Mouse (Mus musculus) heart, postnatal 0 days (tissue): ENCODE results near the gene Ica1. TPM values are rescaled to one million over a fixed set of nuclear protein-coding genes. Genes with fewer than 3 reads are reported as not detected.

ENCODE experiments used
- ATAC-seq: fragments of 200-750 bp; cut with Nextera tagmentation; 2 replicates; pipeline ENCODE4 v1.8.0; 2017; ENCODE audit warnings: low read depth, moderate number of reproducible peaks, moderate library complexity; ENCODE audit not compliant: insufficient read depth
- DNase-seq: peaks from one replicate; pipeline ENCODE4 v3.0.0-alpha.2; 2016; ENCODE audit warnings: low spot score
- H3K27ac ChIP-seq: fragments of 300-500 bp; sonication (generic); 2 replicates; pipeline ENCODE4 v1.5.1; 2014; ENCODE audit warnings: low read depth, mild to moderate bottlenecking
- H3K27me3 ChIP-seq: fragments of 300-500 bp; sonication (generic); 2 replicates; pipeline ENCODE4 v1.6.1; 2014; ENCODE audit warnings: low read length, mixed read lengths; ENCODE audit not compliant: control insufficient read depth, insufficient read depth
- H3K36me3 ChIP-seq: fragments of 300-500 bp; sonication (generic); replicated peaks from 2 replicates; pipeline ENCODE4 v1.6.1; 2014; ENCODE audit warnings: low read length, mixed read lengths; ENCODE audit not compliant: control insufficient read depth, insufficient read depth
- H3K4me1 ChIP-seq: fragments of 300-500 bp; sonication (generic); 2 replicates; pipeline ENCODE4 v1.6.1; 2014; ENCODE audit warnings: antibody characterized with exemption; ENCODE audit not compliant: control insufficient read depth, insufficient read depth
- H3K4me2 ChIP-seq: fragments of 300-500 bp; sonication (generic); 2 replicates; pipeline ENCODE4 v1.6.1; 2014; ENCODE audit warnings: low read depth, mild to moderate bottlenecking, low read length, moderate library complexity
- H3K4me3 ChIP-seq: fragments of 300-500 bp; sonication (generic); 2 replicates; pipeline ENCODE4 v1.5.1; 2014; ENCODE audit warnings: low read depth, low read length
- H3K9ac ChIP-seq: fragments of 300-500 bp; sonication (generic); replicated peaks from 2 replicates; pipeline ENCODE4 v1.6.1; 2014; ENCODE audit warnings: low read depth, low read length, mixed read lengths
- H3K9me3 ChIP-seq: fragments of 300-500 bp; sonication (generic); replicated peaks from 2 replicates; pipeline ENCODE4 v1.6.1; 2016; ENCODE audit warnings: low read length; ENCODE audit not compliant: control insufficient read depth
- CTCF ChIP-seq: IDR thresholded peaks from 2 replicates; pipeline ENCODE4 v1.5.1; 2016; ENCODE audit warnings: antibody characterized with exemption, control low read depth, low read depth
- EP300 ChIP-seq: IDR thresholded peaks from 2 replicates; pipeline ENCODE4 v1.6.1; 2016; ENCODE audit warnings: antibody characterized with exemption, low read depth
- WGBS: fragments of 180-500 bp; shearing (Covaris S2); extraction: QIAGEN DNeasy Blood & Tissue Kit; methylation state at CpG from one replicate; pipeline ENCODE4 v1.1.7; 2014; 5-methylcytosine and 5-hydroxymethylcytosine counted together
- polyA plus RNA-seq: library from polyadenylated mRNA; unstranded; fragments of >200 nt; fragmentation: Nextera tagmentation; extraction: Ambion mirVana; gene quantifications from 2 replicates; pipeline ENCODE4 v1.2.1, GENCODE M21; 2015
- total RNA-seq: library from RNA; depleted of rRNA; stranded (reverse); fragments of >200 nt; gene quantifications from 2 replicates; pipeline ENCODE4 v1.2.3, GENCODE M21; 2014; ENCODE audit warnings: low replicate concordance

Gene Ica1
- total and polyA plus RNA-seq, 2 experiments from 2014 or later: 3.6 to 22.2 TPM

- Histone ChIP-seq H3K4me1 (no peaks in the 10 kb centered on the region), H3K4me3 (no peak overlapping the region), H3K27me3 (no peaks in the 10 kb centered on the region), H3K9me3 (no peaks in the 10 kb centered on the region), H3K4me2 (no peak overlapping the region), H3K36me3 (0 out of 2 replicates have a peak, but pooled peaks cover 6% of the 10 kb centered on the region), H3K27ac (no peak overlapping the region), H3K9ac (no peak overlapping the region)
- no peak for TF ChIP-seq EP300
- TF ChIP-seq CTCF: no peak
- ATAC-seq: no peak
- DNase-seq: no peak
- WGBS: 92% methylated on average over 5 of the region's 5 CpGs
These were observed 112.5 kb downstream of the Ica1 start for GRCm38 (mm10) chr6:8665786-8666185.

GRCm38 (mm10) chr6:8664956-8665355, 113.3 kb downstream of the Ica1 start:
- Histone ChIP-seq H3K4me1 (0 out of 2 replicates have a peak, but pooled peaks cover under 1% of the 10 kb centered on the region), H3K9me3 (no peaks in the 10 kb centered on the region), H3K27me3 (no peaks in the 10 kb centered on the region), H3K36me3 (0 out of 2 replicates have a peak, but pooled peaks cover 6% of the 10 kb centered on the region), H3K9ac (no peak overlapping the region), H3K27ac (no peak overlapping the region), H3K4me3 (no peak overlapping the region), H3K4me2 (no peak overlapping the region)
- ATAC-seq (no peak), DNase-seq (no peak)
- TF ChIP-seq EP300 (no peak), CTCF (no peak)
- WGBS: 83% methylated on average over 5 of the region's 5 CpGs

DNA sequence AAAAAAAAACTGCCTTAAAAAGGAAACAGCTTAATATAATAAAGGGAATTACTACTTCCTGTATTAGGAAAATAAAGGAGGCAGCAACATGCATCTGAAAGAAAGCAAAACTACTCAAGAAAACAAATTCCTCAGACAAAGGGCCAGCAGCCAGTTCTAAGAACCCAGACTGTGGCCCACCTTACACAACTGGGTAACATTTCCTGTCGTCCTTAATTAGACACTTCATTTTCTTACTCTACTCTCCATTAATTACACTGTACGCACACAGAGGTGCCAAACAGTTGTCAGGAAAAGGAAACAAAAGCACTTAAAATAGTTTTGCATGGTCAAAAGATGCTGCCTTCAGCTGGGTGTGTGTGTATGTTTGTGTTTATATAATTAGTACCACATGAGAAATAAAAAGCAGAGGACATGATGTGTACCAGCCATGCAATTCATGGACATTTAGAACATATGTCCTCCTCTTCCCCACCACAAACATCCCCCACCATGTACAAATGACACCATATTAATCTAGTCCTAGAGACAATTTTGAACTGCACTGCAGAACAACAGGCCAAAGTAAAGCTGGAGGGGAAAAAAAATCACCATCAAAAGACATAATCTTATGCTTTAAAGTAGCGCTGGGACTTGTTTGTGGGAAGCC, 115.1 kb downstream of the Ica1 start:
- no peak for DNase-seq
- Histone ChIP-seq H3K4me3 (no peak overlapping the region), H3K36me3 (no peaks in the 10 kb centered on the region), H3K9me3 (no peaks in the 10 kb centered on the region), H3K4me2 (no peak overlapping the region), H3K9ac (no peak overlapping the region), H3K27ac (no peak overlapping the region), H3K27me3 (no peaks in the 10 kb centered on the region), H3K4me1 (peaks cover 14% of the 10 kb centered on the region)
- TF ChIP-seq CTCF: no peak
- TF ChIP-seq EP300: no peak
- no peak for ATAC-seq
- WGBS: 85% methylated on average over 3 of the region's 3 CpGs

DNA sequence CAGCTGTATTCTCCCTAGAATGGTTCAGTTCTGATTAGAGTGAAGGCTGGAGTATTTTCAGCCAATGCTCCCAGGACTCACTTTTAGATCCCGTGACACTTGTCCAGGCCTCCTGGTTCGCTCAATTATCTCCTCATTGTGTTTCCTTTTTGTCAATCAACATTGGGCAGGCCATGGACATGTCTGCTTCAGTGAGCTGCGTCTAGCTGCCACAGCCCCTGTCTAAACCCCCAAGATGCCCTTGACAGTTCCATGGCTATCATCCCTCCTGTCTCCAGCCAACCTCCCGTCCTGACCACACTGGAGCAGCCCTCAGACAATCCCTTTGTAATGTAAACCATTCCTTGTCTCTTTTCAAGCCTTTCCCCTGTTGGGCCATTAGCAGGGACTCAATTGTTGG, 116.9 kb downstream of the Ica1 start:
- 59% methylated on average over 4 of the region's 4 CpGs for WGBS
- Histone ChIP-seq H3K4me3 (no peak overlapping the region), H3K36me3 (no peaks in the 10 kb centered on the region), H3K27me3 (no peaks in the 10 kb centered on the region), H3K9ac (no peak overlapping the region), H3K4me1 (peaks cover 15% of the 10 kb centered on the region), H3K9me3 (no peaks in the 10 kb centered on the region), H3K4me2 (no peak overlapping the region), H3K27ac (no peak overlapping the region)
- TF ChIP-seq CTCF (no peak), EP300 (no peak)
- ATAC-seq (no peak), DNase-seq (no peak)

DNA sequence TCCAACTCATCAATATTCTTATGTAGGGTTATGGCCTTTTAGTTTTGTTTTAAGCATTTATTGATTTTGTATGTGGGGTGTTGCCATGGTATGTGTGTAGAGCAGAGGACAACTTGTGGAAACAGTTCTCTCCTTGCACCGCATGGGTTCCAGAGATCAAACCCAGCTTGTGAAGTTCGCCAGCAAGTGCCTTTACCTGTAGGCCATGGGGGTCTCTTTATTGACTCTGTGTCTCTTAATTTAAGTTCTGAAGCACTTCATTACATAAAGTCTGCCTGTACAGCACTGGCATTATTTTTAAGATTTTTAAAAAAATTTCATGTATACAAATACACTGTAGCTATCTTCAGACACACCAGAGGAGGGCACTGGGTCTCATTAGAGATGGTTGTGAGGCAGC, 118.2 kb downstream of the Ica1 start:
- Histone ChIP-seq H3K9ac (no peak overlapping the region), H3K4me2 (no peak overlapping the region), H3K4me1 (peaks cover 15% of the 10 kb centered on the region), H3K27ac (no peak overlapping the region), H3K27me3 (no peaks in the 10 kb centered on the region), H3K36me3 (no peaks in the 10 kb centered on the region), H3K9me3 (no peaks in the 10 kb centered on the region), H3K4me3 (no peak overlapping the region)
- TF ChIP-seq EP300 (no peak), CTCF (no peak)
- DNase-seq (no peak), ATAC-seq (no peak)
- WGBS: 93% methylated on average over 2 of the region's 2 CpGs
